Mouse (Mus musculus): ENCODE data around the gene Gm9964. TPM values are rescaled to one million over a fixed set of nuclear protein-coding genes. Genes with fewer than 3 reads are reported as not detected.

The Gm9964 gene
- total and polyA plus RNA-seq, 2 experiments from 2014 or later: not detected

- no peak for DNase-seq (ENCODE audit: low spot score)
- no peaks in the 10 kb centered on the region for H3K4me1 ChIP-seq (ENCODE audit: insufficient read depth, low read length)
- H3K27me3 ChIP-seq (ENCODE audit: insufficient read depth, low read length): no peaks in the 10 kb centered on the region
- H3K36me3 ChIP-seq (ENCODE audit: insufficient read depth, low read length): no peaks in the 10 kb centered on the region
- ATAC-seq: no peak
- TF ChIP-seq CTCF (IDR thresholded peaks at IDR 0.05; ENCODE audit: low read depth): no peak
- H3K9ac ChIP-seq (replicated peaks; ENCODE audit: low read length): no peak overlapping the region
- WGBS: 91% methylated on average over 5 of the region's 5 CpGs
- H3K4me2 ChIP-seq (ENCODE audit: low read depth, low read length): no peak overlapping the region
- no peak overlapping the region for H3K4me3 ChIP-seq (ENCODE audit: low read length)
- no peak overlapping the region for H3K27ac ChIP-seq
- no peaks in the 10 kb centered on the region for H3K9me3 ChIP-seq (ENCODE audit: low read length)
Measured at GRCm38 (mm10) chr11:79288913-79289640, 7.6 kb downstream of the Gm9964 start.

- Histone ChIP-seq H3K9me3 (ENCODE audit: low read length) (no peaks in the 10 kb centered on the region), H3K9ac (replicated peaks; ENCODE audit: low read length) (no peak overlapping the region), H3K4me3 (ENCODE audit: low read length) (no peak overlapping the region), H3K27me3 (ENCODE audit: insufficient read depth, low read length) (no peaks in the 10 kb centered on the region), H3K36me3 (ENCODE audit: insufficient read depth, low read length) (no peaks in the 10 kb centered on the region), H3K4me2 (ENCODE audit: low read depth, low read length) (no peak overlapping the region), H3K27ac (no peak overlapping the region), H3K4me1 (ENCODE audit: insufficient read depth, low read length) (no peaks in the 10 kb centered on the region)
- ATAC-seq (no peak), DNase-seq (ENCODE audit: low spot score) (no peak)
- no peak for TF ChIP-seq CTCF (IDR thresholded peaks at IDR 0.05; ENCODE audit: low read depth)
- WGBS: 78% methylated on average over 7 of the region's 7 CpGs
Measured at GRCm38 (mm10) chr11:79288278-79288843, 8.3 kb downstream of the Gm9964 start.

GRCm38 (mm10) chr11:79287447-79287846 is 9.3 kb downstream of the Gm9964 start:
- Histone ChIP-seq H3K9ac (replicated peaks; ENCODE audit: low read length) (no peak overlapping the region), H3K27me3 (ENCODE audit: insufficient read depth, low read length) (no peaks in the 10 kb centered on the region), H3K9me3 (ENCODE audit: low read length) (no peaks in the 10 kb centered on the region), H3K36me3 (ENCODE audit: insufficient read depth, low read length) (no peaks in the 10 kb centered on the region), H3K4me1 (ENCODE audit: insufficient read depth, low read length) (no peaks in the 10 kb centered on the region), H3K4me3 (ENCODE audit: low read length) (no peak overlapping the region), H3K4me2 (ENCODE audit: low read depth, low read length) (no peak overlapping the region), H3K27ac (no peak overlapping the region)
- no peak for TF ChIP-seq CTCF (IDR thresholded peaks at IDR 0.05; ENCODE audit: low read depth)
- no peak for ATAC-seq
- DNase-seq (ENCODE audit: low spot score): no peak
- 91% methylated on average over 6 of the region's 6 CpGs for WGBS

GRCm38 (mm10) chr11:79286305-79286799 is 10.4 kb downstream of the Gm9964 start:
- WGBS: 82% methylated on average over 9 of the region's 9 CpGs
- Histone ChIP-seq H3K27me3 (ENCODE audit: insufficient read depth, low read length) (no peaks in the 10 kb centered on the region), H3K4me1 (ENCODE audit: insufficient read depth, low read length) (no peaks in the 10 kb centered on the region), H3K4me2 (ENCODE audit: low read depth, low read length) (no peak overlapping the region), H3K27ac (no peak overlapping the region), H3K36me3 (ENCODE audit: insufficient read depth, low read length) (no peaks in the 10 kb centered on the region), H3K4me3 (ENCODE audit: low read length) (no peak overlapping the region), H3K9me3 (ENCODE audit: low read length) (no peaks in the 10 kb centered on the region), H3K9ac (replicated peaks; ENCODE audit: low read length) (no peak overlapping the region)
- TF ChIP-seq CTCF (IDR thresholded peaks at IDR 0.05; ENCODE audit: low read depth): no peak
- DNase-seq (ENCODE audit: low spot score) (no peak), ATAC-seq (no peak)

GRCm38 (mm10) chr11:79283350-79284030 is 13.2 kb downstream of the Gm9964 start:
- DNase-seq (ENCODE audit: low spot score) (no peak), ATAC-seq (no peak)
- WGBS: 96% methylated on average over 4 of the region's 4 CpGs
- H3K4me3 ChIP-seq (ENCODE audit: low read length): no peak overlapping the region
- no peak overlapping the region for H3K27ac ChIP-seq
- no peak overlapping the region for H3K4me2 ChIP-seq (ENCODE audit: low read depth, low read length)
- H3K36me3 ChIP-seq (ENCODE audit: insufficient read depth, low read length): no peaks in the 10 kb centered on the region
- no peaks in the 10 kb centered on the region for H3K27me3 ChIP-seq (ENCODE audit: insufficient read depth, low read length)
- no peaks in the 10 kb centered on the region for H3K4me1 ChIP-seq (ENCODE audit: insufficient read depth, low read length)
- TF ChIP-seq CTCF (IDR thresholded peaks at IDR 0.05; ENCODE audit: low read depth): no peak
- H3K9ac ChIP-seq (replicated peaks; ENCODE audit: low read length): no peak overlapping the region
- H3K9me3 ChIP-seq (ENCODE audit: low read length): no peaks in the 10 kb centered on the region

- WGBS: 62% methylated on average over 5 of the region's 5 CpGs
- no peak overlapping the region for H3K9ac ChIP-seq (replicated peaks; ENCODE audit: low read length)
- H3K27ac ChIP-seq: no peak overlapping the region
- H3K4me2 ChIP-seq (ENCODE audit: low read depth, low read length): no peak overlapping the region
- H3K9me3 ChIP-seq (ENCODE audit: low read length): no peaks in the 10 kb centered on the region
- no peak for ATAC-seq
- H3K4me1 ChIP-seq (ENCODE audit: insufficient read depth, low read length): no peaks in the 10 kb centered on the region
- DNase-seq (ENCODE audit: low spot score): no peak
- H3K4me3 ChIP-seq (ENCODE audit: low read length): no peak overlapping the region
- no peak for TF ChIP-seq CTCF (IDR thresholded peaks at IDR 0.05; ENCODE audit: low read depth)
- H3K27me3 ChIP-seq (ENCODE audit: insufficient read depth, low read length): no peaks in the 10 kb centered on the region
- no peaks in the 10 kb centered on the region for H3K36me3 ChIP-seq (ENCODE audit: insufficient read depth, low read length)
Measured at GRCm38 (mm10) chr11:79281396-79281795, 15.3 kb downstream of the Gm9964 start.

Measured in hindbrain, postnatal 0 days (tissue).